Mouse (Mus musculus) erythroblast, embryonic 14.5 days (primary cell): ENCODE measurements around the gene Grm4. TPM values are rescaled to one million over a fixed set of nuclear protein-coding genes. Genes with fewer than 3 reads are reported as not detected.

Source experiments
- H3K27me3 ChIP-seq: 2 replicates; pipeline ENCODE4 v1.6.1; 2012; ENCODE audit warnings: inconsistent platforms; ENCODE audit not compliant: control insufficient read depth
- H3K36me3 ChIP-seq: 2 replicates; pipeline ENCODE4 v1.6.1; 2012; ENCODE audit warnings: mild to moderate bottlenecking, inconsistent platforms; ENCODE audit not compliant: control insufficient read depth
- H3K4me1 ChIP-seq: 2 replicates; pipeline ENCODE4 v1.6.1; 2012; ENCODE audit warnings: inconsistent platforms; ENCODE audit not compliant: control insufficient read depth
- H3K4me3 ChIP-seq: replicated peaks from 2 replicates; pipeline ENCODE3; 2012; ENCODE audit warnings: moderate library complexity, mild to moderate bottlenecking, inconsistent platforms
- H3K9me3 ChIP-seq: 2 replicates; pipeline ENCODE4 v1.6.1; 2012; ENCODE audit warnings: low read length, inconsistent platforms, mixed read lengths; ENCODE audit not compliant: control insufficient read depth
- GATA1 ChIP-seq: IDR thresholded peaks from 2 replicates; pipeline ENCODE4 v1.6.1; 2012; ENCODE audit warnings: low read length, inconsistent platforms, mixed read lengths
- TAL1 ChIP-seq: IDR thresholded peaks from 3 replicates; pipeline ENCODE4 v1.6.1; 2012; ENCODE audit warnings: low read length, inconsistent platforms, mixed read lengths
- polyA plus RNA-seq: library from polyadenylated mRNA; stranded (reverse); fragments of >175 nt; gene quantifications from 2 replicates; pipeline ENCODE4 v1.2.3, GENCODE M21; 2012

Grm4 gene
- polyA plus RNA-seq, 1 experiment = not detected

GRCm38 (mm10) chr17:27406956-27407355, 114.2 kb downstream of the Grm4 start:
- H3K27me3 ChIP-seq = no peaks in the 10 kb centered on the region
- no peaks in the 10 kb centered on the region for H3K36me3 ChIP-seq
- TF ChIP-seq GATA1 (no peak), TAL1 (no peak)
- H3K9me3 ChIP-seq = peaks cover 2% of the 10 kb centered on the region
- H3K4me3 ChIP-seq = no peak overlapping the region
- H3K4me1 ChIP-seq = no peaks in the 10 kb centered on the region

DNA sequence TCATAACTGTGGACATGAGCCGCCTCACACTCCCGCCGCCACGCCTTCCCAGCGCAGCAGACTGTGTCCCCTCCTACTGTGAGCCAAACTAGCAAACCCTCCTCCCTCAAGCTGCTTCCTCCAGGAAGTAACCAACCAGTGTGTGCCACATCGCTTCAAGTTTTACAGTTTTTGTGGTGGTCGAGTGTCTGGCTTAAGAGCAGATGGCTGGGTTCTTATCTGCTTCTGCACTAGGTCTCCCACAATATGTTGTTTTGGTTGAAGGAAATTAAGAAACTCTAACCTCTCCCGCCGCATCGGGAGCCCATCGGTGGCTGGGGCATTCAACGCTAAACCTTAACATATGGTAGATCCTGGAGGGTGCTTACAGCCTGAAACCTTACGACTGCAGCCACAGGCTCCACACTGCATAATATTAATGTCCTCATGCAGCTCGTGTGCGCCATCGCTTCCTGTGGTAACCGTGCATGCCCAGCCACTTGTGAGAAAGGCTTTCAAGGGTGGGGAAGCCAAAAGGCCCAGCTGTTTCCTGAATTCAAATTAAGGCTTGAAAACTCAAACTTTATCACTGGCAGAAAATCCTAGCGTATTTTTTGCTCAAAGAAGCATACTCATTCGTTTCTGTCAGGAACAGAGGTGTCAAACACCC, 115.7 kb downstream of the Grm4 start:
- H3K4me3 ChIP-seq = no peak overlapping the region
- no peaks in the 10 kb centered on the region for H3K4me1 ChIP-seq
- H3K9me3 ChIP-seq = peaks cover 2% of the 10 kb centered on the region
- TF ChIP-seq TAL1 (no peak), GATA1 (no peak)
- H3K36me3 ChIP-seq = no peaks in the 10 kb centered on the region
- H3K27me3 ChIP-seq = no peaks in the 10 kb centered on the region

DNA sequence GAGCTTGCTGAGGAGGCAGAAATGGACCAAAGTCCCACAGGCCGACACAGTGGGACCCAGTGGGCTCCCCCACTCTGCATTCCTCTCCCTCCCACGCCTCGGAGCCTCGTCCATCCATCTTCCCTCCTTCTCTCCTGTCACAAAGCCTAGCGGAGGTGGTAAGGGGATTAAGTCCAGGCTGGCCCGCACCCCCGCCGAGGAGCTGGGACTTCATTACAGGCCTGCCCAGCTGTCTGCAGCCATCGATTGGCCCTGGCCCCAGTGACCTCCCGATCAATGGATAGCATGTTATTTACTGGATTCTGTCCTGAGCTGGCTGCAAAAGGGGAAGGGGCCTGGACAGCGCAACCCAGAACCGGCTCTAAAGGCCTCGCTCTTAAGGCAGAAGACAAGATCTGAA, 120.0 kb downstream of the Grm4 start:
- H3K4me3 ChIP-seq = no peak overlapping the region
- no peaks in the 10 kb centered on the region for H3K36me3 ChIP-seq
- peaks cover 2% of the 10 kb centered on the region for H3K9me3 ChIP-seq
- no peak for TF ChIP-seq TAL1
- TF ChIP-seq GATA1 = no peak
- H3K27me3 ChIP-seq = no peaks in the 10 kb centered on the region
- no peaks in the 10 kb centered on the region for H3K4me1 ChIP-seq

GRCm38 (mm10) chr17:27393931-27394330, 127.3 kb downstream of the Grm4 start:
- TF ChIP-seq TAL1 = no peak
- TF ChIP-seq GATA1 = no peak
- Histone ChIP-seq H3K4me3 (no peak overlapping the region), H3K4me1 (no peaks in the 10 kb centered on the region), H3K36me3 (no peaks in the 10 kb centered on the region), H3K9me3 (peaks cover under 1% of the 10 kb centered on the region), H3K27me3 (no peaks in the 10 kb centered on the region)

DNA sequence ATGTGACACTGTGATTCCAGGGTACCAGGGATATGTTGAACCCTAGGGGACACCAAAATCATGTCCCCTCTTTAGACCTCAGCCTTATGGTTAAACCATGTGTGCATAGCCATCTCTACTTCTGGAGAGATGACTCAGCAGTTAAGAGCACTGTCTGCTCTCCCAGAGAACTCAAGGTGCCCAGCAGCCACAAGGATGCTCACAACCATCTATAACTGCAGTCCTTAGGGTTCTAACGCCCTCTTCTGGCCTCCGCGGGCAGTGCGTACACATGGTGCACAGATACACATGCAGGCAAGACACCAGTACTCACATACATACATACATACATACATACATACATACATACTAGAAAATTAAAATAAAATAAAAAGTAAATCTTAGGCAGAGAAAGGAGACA, 127.8 kb downstream of the Grm4 start:
- no peak for TF ChIP-seq GATA1
- no peak for TF ChIP-seq TAL1
- Histone ChIP-seq H3K36me3 (no peaks in the 10 kb centered on the region), H3K4me3 (no peak overlapping the region), H3K9me3 (peaks cover 5% of the 10 kb centered on the region), H3K27me3 (no peaks in the 10 kb centered on the region), H3K4me1 (no peaks in the 10 kb centered on the region)

DNA sequence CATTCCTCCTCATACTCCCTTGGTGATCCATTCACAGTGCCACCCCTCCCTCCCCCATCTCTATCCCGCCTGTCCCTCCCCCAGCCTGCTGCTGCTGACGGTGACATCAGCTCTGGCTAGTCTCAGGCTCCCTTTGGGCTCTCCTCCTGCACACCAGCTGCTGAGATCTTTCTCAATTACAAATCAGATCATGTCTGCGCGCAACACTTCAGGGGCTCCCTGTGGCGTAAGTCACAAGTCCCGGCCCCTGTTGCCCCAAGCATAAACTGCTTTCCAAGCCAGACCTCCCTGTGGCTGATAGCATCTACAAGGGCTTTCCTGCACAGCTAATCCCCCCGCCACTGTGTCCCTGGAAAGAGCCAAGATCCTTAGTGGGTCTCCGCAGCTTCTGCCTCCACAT, 128.3 kb downstream of the Grm4 start:
- no peaks in the 10 kb centered on the region for H3K27me3 ChIP-seq
- no peak overlapping the region for H3K4me3 ChIP-seq
- H3K9me3 ChIP-seq = peaks cover 10% of the 10 kb centered on the region
- no peaks in the 10 kb centered on the region for H3K36me3 ChIP-seq
- H3K4me1 ChIP-seq = no peaks in the 10 kb centered on the region
- TF ChIP-seq TAL1 = no peak
- no peak for TF ChIP-seq GATA1

- Histone ChIP-seq H3K27me3 (no peaks in the 10 kb centered on the region), H3K4me1 (no peaks in the 10 kb centered on the region), H3K4me3 (no peak overlapping the region), H3K9me3 (peaks cover 14% of the 10 kb centered on the region), H3K36me3 (no peaks in the 10 kb centered on the region)
- TF ChIP-seq GATA1 (no peak), TAL1 (no peak)
These were observed 131.2 kb downstream of the Grm4 start for GRCm38 (mm10) chr17:27390019-27390418.

DNA sequence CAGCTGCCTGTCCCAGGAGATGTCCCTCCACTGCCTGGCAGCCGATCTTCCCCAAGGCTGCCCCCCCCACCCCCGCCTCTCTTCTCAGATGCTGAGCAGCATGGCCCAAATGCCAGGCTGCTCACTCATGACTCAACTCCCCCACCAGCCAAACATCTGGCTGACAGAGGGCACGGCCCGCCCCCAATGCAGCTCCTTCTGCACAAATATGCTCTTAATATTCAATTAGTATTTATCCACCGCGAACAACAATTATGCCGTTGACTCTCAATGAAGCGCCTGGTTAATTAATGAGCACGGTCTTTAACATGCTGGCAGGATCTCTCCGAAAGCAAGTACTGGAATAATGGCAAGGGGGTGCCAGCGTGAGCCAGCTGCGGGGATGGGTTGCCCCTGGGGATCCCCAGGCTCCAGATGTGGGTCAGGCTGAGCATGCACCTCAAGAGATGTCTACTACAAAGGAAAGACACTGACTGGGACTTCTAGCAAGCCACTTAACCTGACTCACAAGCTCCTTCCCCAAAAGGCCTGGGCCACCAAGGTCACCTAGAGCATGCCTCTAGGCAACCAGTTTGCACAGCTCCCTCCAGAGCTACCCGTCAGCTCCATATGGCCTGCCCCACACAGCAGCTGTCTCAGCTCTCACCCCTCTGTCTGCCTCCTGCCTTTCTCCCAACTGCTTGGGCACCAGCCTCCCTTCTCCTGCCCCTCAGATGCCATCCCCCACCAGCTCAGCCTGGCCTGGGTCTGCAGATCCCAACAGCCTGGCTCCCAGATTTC, 131.8 kb downstream of the Grm4 start:
- Histone ChIP-seq H3K27me3 (no peaks in the 10 kb centered on the region), H3K36me3 (no peaks in the 10 kb centered on the region), H3K4me1 (no peaks in the 10 kb centered on the region), H3K4me3 (no peak overlapping the region), H3K9me3 (peaks cover 14% of the 10 kb centered on the region)
- TF ChIP-seq TAL1 = no peak
- TF ChIP-seq GATA1 = no peak

DNA sequence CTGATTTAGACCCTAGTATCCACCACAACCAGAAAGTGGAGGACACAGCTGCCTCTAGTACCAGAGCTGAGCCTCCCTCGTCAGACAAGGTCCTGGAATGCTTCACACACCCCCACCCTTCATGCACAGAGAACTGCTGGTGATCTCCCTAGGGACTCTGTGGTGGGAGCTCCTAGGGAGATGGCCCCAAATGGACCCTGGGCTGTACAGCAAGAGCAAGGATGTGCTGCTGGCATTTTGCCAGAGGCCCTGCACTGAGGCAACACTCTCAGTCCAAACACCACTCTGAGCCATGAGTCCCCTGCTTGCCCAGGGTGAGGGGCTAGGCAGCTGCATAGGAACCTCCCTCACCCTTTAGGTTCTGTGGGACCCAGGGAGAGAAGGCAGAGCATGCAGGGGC, 134.8 kb downstream of the Grm4 start:
- peaks cover 14% of the 10 kb centered on the region for H3K9me3 ChIP-seq

More for the DNA sequence above, 134.8 kb downstream of the Grm4 start:
- no peak overlapping the region for H3K4me3 ChIP-seq
- no peaks in the 10 kb centered on the region for H3K27me3 ChIP-seq
- no peaks in the 10 kb centered on the region for H3K4me1 ChIP-seq
- H3K36me3 ChIP-seq = no peaks in the 10 kb centered on the region
- TF ChIP-seq TAL1 (no peak), GATA1 (no peak)
